Mouse (Mus musculus) midbrain, embryonic 16.5 days (tissue): Measurements from ENCODE around the gene Tuba3a. TPM values are rescaled to one million over a fixed set of nuclear protein-coding genes. Genes with fewer than 3 reads are reported as not detected.

Experiments
- ATAC-seq: fragments of 200-750 bp; cut with Nextera tagmentation; 2 replicates; pipeline ENCODE4 v1.8.0; 2017; ENCODE audit warnings: moderate TSS enrichment
- H3K27ac ChIP-seq: fragments of 300-500 bp; sonication (generic); 2 replicates; pipeline ENCODE4 v1.5.1; 2014; ENCODE audit warnings: mild to moderate bottlenecking, low read length, mixed read lengths
- H3K27me3 ChIP-seq: fragments of 300-500 bp; sonication (generic); 2 replicates; pipeline ENCODE4 v1.6.1; 2014; ENCODE audit warnings: low read depth, low read length, mixed read lengths; ENCODE audit not compliant: control insufficient read depth, insufficient read depth
- H3K36me3 ChIP-seq: fragments of 300-500 bp; sonication (generic); 2 replicates; pipeline ENCODE4 v1.6.1; 2014; ENCODE audit warnings: mild to moderate bottlenecking, low read length, moderate library complexity, mixed read lengths; ENCODE audit not compliant: control insufficient read depth, insufficient read depth
- H3K4me1 ChIP-seq: fragments of 300-500 bp; sonication (generic); 2 replicates; pipeline ENCODE4 v1.6.1; 2014; ENCODE audit warnings: mild to moderate bottlenecking, low read length, mixed read lengths; ENCODE audit not compliant: control insufficient read depth, insufficient read depth
- H3K4me2 ChIP-seq: fragments of 300-500 bp; sonication (generic); 2 replicates; pipeline ENCODE4 v1.6.1; 2014; ENCODE audit warnings: mild to moderate bottlenecking, low read length, mixed read lengths
- H3K4me3 ChIP-seq: fragments of 300-500 bp; sonication (generic); 2 replicates; pipeline ENCODE4 v1.5.1; 2014; ENCODE audit warnings: low read depth, mild to moderate bottlenecking, low read length, moderate library complexity, mixed read lengths
- H3K9ac ChIP-seq: fragments of 300-500 bp; sonication (generic); 2 replicates; pipeline ENCODE4 v1.6.1; 2014; ENCODE audit warnings: low read depth, low read length, mixed read lengths
- H3K9me3 ChIP-seq: fragments of 300-500 bp; sonication (generic); replicated peaks from 2 replicates; pipeline ENCODE4 v1.6.1; 2014; ENCODE audit warnings: mild to moderate bottlenecking, low read length, mixed read lengths; ENCODE audit not compliant: control insufficient read depth, poor library complexity, severe bottlenecking
- WGBS: fragments of 180-500 bp; shearing (Covaris S2); extraction: QIAGEN DNeasy Blood & Tissue Kit; methylation state at CpG from one replicate; pipeline ENCODE4 v1.1.7; 2014; 5-methylcytosine and 5-hydroxymethylcytosine counted together
- polyA plus RNA-seq: library from polyadenylated mRNA; unstranded; fragments of >200 nt; fragmentation: Nextera tagmentation; extraction: Ambion mirVana; gene quantifications from 2 replicates; pipeline ENCODE4 v1.2.1, GENCODE M21; 2015

Gene Tuba3a
- polyA plus RNA-seq, 1 experiment from 2014 or later, result not detected

DNA sequence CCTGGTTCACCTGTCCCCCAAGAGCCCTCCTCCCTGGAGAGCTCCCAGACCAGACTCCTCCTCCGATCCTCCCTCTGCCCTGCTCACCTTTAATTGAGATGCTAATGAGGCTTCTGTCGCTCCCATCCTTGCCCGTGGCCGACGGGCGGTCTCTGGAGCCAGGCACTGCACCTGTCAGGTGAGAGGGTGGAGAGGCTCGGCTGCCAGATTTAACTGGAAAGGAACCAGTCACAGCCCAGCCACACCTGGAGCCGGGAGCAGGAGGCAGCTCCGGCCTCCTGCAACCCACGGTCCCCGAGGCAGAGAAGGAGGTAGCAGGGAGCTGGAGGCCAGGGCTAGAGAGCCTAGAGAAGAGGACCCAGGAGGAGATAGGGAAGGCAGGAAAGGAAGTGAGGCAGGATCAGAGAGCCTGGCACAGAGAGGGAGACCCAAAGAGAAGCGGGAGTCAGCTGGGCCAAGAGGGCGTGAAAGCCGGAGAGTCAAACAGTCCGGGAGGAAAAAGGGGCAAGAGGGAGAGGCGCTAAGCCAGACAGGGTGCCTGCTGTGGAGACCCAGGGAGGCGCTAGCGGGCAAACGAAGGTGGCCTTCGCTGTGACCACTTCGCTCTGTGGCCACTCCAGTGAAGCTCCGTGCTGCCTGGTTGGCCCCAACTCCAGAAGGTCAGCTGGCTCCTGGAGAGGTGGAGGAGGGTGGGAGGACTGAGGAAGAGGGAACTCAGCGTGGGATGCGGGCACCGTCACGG is 35.4 kb upstream of the Tuba3a start:
- H3K9me3 ChIP-seq, result no peaks in the 10 kb centered on the region
- H3K9ac ChIP-seq, result no peak overlapping the region
- WGBS, result 7% methylated on average over 25 of the region's 26 CpGs
- no peaks in the 10 kb centered on the region for H3K4me1 ChIP-seq
- peaks cover 22% of the 10 kb centered on the region for H3K27me3 ChIP-seq
- H3K27ac ChIP-seq, result no peak overlapping the region
- no peak overlapping the region for H3K4me2 ChIP-seq
- H3K36me3 ChIP-seq, result no peaks in the 10 kb centered on the region
- H3K4me3 ChIP-seq, result no peak overlapping the region
- no peak for ATAC-seq

DNA sequence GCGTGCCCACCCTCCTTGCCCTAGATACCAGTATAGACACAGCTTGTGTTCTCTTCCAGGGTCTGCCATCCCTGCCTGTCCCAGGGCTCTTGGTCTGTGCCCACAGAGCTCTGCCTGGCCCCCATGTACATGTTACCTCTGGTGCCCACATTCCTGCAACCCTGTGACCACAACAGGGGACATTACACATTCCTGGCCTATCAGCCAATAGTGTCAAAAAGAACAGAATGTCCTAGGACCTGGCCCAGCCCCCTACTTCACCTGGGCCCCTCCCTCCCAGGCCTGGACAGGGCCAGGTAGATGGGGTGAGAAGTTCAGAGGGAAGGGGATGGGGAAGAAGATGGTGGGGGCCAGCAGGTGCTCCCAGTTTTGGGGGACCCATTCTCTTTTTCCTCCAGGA is 34.5 kb upstream of the Tuba3a start, which contains the start of gene Scnn1a:
Gene Scnn1a (plus strand): TSS at position 337 of the 400 bp plus-strand sequence.
- H3K9ac ChIP-seq, result no peak within 1 kb of the TSS
- H3K27ac ChIP-seq, result no peak within 1 kb of the TSS
- no peak within 1 kb of the TSS for H3K4me2 ChIP-seq
- H3K36me3 ChIP-seq, result no peaks in the 10 kb centered on the region
- no peaks in the 10 kb centered on the region for H3K4me1 ChIP-seq
- no peak for ATAC-seq
- peaks cover 22% of the 10 kb centered on the region for H3K27me3 ChIP-seq
- 95% methylated on average over 1 of the region's 1 CpGs for WGBS
- no peak within 1 kb of the TSS for H3K4me3 ChIP-seq
- no peaks in the 10 kb centered on the region for H3K9me3 ChIP-seq

DNA sequence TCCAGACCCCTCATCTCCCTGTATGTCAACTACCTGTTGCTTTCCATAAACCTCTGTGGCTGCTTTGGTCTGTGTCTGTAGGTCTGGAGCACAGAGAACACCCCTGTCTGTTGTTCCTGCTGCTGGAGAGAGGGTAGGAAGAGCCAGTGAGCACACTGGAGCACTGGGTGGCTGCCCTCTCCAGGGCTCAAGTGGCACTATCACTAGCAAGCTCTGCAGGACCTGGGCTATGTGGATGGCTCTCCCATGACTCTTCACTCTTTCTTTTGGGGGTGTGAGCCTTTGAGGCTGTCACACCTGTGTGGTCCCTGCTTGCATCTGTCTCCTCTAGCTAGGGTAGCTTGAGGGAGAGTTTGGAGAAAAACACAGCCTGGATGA is 34.1 kb upstream of the Tuba3a start:
- Histone ChIP-seq H3K4me1 (no peaks in the 10 kb centered on the region), H3K27me3 (peaks cover 22% of the 10 kb centered on the region), H3K9ac (no peak overlapping the region), H3K9me3 (no peaks in the 10 kb centered on the region), H3K27ac (no peak overlapping the region), H3K4me2 (no peak overlapping the region), H3K4me3 (no peak overlapping the region), H3K36me3 (no peaks in the 10 kb centered on the region)
- no peak for ATAC-seq

DNA sequence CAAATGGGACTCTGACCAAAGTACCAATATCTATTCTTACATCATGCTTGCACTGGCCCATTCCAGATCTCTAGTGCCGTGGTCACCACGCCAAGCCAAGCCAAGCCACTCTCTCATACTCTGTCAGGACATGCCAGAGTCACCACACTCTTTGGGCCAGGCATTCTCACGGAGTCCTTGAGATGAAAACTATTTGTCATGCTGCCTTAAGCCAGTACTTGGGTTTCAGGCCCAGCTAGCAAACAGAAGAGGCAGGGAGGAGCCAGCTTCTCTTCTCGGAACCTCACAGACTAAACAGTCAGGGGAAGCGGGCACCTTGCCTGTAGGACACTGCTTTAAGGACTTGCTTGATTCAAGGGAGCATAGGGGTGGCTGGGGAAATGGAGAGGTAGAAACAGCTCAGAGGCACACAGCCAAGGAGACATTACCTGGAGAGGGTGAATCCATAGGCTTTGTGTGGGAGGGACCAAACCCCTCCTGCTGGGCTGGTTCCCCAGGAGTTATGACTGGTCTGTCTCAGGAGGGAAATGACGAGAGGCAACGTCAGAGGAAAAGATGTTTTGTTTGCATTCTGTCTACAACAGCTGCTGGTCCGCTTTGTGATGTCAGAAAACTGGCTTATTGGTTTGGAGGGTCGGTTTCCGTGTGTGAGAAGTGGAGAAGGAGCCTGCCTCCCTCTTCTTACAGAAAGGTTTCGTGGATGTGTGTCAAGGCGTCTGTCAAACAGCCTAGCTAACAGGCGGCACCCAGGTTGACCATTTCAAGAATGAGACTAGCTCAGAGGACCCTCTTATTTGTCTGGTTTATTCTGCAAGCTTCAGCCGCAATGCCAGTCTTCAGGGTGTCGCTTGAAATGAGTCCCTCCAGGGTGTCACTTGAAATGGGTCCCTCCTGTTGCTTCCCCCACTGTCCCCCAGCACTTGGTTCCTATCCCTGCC is 33.4 kb upstream of the Tuba3a start:
- Histone ChIP-seq H3K27ac (no peak overlapping the region), H3K9me3 (no peaks in the 10 kb centered on the region), H3K4me3 (no peak overlapping the region), H3K4me1 (peaks cover 1% of the 10 kb centered on the region; the same call in 1 of the 2 replicates), H3K27me3 (peaks cover 22% of the 10 kb centered on the region), H3K4me2 (no peak overlapping the region), H3K9ac (no peak overlapping the region), H3K36me3 (no peaks in the 10 kb centered on the region)
- WGBS, result 74% methylated on average over 15 of the region's 15 CpGs
- ATAC-seq, result no peak

DNA sequence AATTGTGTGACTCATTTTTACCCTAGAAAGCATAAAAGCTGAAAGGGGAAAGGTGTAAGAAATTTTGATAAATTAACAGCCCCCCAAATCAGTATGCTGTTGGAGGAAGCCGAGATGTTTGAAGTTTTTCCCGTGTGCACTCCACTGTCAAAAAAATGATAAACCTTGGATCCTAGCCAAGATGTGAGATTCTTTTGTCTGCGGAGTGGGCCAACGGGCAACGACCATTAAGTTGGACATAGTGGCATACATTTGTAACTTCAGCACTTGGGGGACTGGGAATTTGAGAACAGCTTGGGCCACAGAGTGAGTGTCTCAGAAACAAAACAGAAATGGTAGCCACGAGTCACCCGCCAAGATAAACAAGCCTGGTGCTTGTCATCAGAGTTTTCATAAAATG is 31.2 kb upstream of the Tuba3a start:
- H3K27me3 ChIP-seq, result peaks cover 17% of the 10 kb centered on the region
- no peaks in the 10 kb centered on the region for H3K9me3 ChIP-seq

DNA sequence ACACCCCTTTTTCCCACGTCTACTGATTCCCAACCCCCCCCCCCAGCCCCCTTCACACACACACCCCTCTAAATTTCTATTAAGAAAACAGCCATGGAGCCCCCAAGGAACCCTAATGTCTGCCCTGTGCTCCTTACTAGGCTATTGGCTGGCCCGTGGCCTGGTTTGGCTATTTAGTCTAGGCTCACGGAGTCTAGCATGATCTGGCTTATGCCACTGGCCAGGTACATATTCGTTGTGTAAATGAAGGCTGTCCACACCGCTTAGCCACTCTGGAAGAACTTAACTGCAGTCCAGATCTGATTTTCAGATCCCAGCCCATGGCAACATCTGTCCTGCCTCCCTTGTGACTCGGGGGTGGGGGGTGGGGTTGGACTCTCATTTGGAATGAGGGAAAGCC is 28.9 kb upstream of the Tuba3a start:
- Histone ChIP-seq H3K9ac (no peak overlapping the region), H3K27ac (no peak overlapping the region), H3K4me3 (no peak overlapping the region), H3K36me3 (no peaks in the 10 kb centered on the region), H3K4me2 (no peak overlapping the region), H3K4me1 (peaks cover 13% of the 10 kb centered on the region), H3K27me3 (no peaks in the 10 kb centered on the region), H3K9me3 (no peaks in the 10 kb centered on the region)
- no peak for ATAC-seq
- 81% methylated on average over 6 of the region's 6 CpGs for whole genome bisulfite sequencing

More for the DNA sequence above, 31.2 kb upstream of the Tuba3a start:
- H3K27ac ChIP-seq, result no peak overlapping the region
- WGBS, result 60% methylated on average over 7 of the region's 7 CpGs
- no peak overlapping the region for H3K4me2 ChIP-seq
- H3K9ac ChIP-seq, result no peak overlapping the region
- H3K36me3 ChIP-seq, result no peaks in the 10 kb centered on the region
- ATAC-seq, result no peak
- H3K4me1 ChIP-seq, result peaks cover 13% of the 10 kb centered on the region
- no peak overlapping the region for H3K4me3 ChIP-seq

DNA sequence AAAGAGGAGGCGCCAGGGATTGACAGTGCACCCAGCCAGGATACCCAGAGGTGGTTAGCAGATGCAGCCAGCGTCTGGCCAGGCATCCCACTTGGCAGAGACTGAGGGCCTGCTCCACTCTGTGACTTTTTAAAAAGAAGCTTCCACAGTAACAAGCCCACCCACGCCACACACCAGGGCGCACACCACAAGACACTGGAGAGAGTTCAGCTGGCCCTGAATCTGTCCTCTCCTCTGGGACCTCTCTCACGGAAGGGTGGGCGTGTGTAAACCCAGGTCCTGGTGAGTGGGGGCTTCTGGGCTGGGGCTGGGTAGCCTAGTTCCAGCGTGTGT is 28.4 kb upstream of the Tuba3a start:
- H3K9ac ChIP-seq, result peak overlapping the region; percentile 66
- H3K4me1 ChIP-seq, result peaks cover 13% of the 10 kb centered on the region
- no peaks in the 10 kb centered on the region for H3K27me3 ChIP-seq
- WGBS, result 46% methylated on average over 7 of the region's 7 CpGs
- no peaks in the 10 kb centered on the region for H3K9me3 ChIP-seq
- no peaks in the 10 kb centered on the region for H3K36me3 ChIP-seq
- H3K4me3 ChIP-seq, result peak overlapping the region; percentile 31; the same call in 1 of the 2 replicates
- peak overlapping the region; percentile 55 for H3K4me2 ChIP-seq
- no peak overlapping the region for H3K27ac ChIP-seq
- peak; percentile 38 for ATAC-seq

DNA sequence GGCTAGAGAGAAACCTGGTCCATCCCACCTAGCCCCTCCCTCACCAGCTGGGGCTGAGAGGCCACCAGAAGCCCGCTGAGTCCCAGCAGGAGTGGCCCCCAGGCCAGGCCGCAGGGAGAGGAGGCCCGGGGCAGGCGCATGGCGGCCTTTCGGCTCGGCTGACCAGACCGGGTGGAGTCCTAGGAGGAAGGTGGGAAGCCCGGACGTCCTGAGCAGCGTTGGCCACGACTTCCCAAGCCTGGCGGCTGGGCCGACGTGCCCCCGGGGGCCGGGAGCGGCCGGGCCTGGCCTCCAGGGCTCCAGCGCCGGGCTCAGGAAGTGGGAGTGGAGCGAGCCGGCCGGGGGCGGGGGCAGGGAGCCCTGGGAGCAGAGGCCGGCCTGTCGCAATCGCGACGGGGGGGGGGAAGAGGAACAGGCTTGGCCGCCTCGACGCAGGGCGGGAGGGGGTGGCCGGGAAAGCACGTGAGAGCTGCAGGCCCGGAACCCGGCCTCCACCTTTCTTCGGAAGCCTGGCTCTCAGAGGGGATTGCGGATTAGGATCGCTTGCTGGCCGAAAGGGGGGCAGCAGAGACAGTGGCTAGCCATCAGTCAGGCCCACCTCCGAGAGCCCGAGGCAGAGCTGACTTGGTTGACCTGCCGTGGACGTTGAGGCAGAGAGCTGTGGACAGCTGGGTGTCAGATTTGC is 27.8 kb upstream of the Tuba3a start, which contains the start of gene Ltbr:
Gene Ltbr (minus strand): TSS at position 340 of the 685 bp plus-strand sequence.
- Histone ChIP-seq H3K4me3 (peak within 1 kb of the TSS; percentile 31), H3K27ac (no peak within 1 kb of the TSS), H3K36me3 (no peaks in the 10 kb centered on the region), H3K9ac (peak within 1 kb of the TSS; percentile 66), H3K9me3 (no peaks in the 10 kb centered on the region), H3K27me3 (no peaks in the 10 kb centered on the region), H3K4me1 (peaks cover 13% of the 10 kb centered on the region), H3K4me2 (peak within 1 kb of the TSS; percentile 55)
- ATAC-seq, result peak; percentile 47
- WGBS, result 1% methylated on average over 31 of the region's 46 CpGs
